Mouse (Mus musculus) erythroblast, embryonic 14.5 days (primary cell): ENCODE results near the gene Clasrp.

Experiments
- GATA1 ChIP-seq: IDR thresholded peaks from 2 replicates; pipeline ENCODE4 v1.6.1; 2012; ENCODE audit warnings: low read length, inconsistent platforms, mixed read lengths
- TAL1 ChIP-seq: IDR thresholded peaks from 3 replicates; pipeline ENCODE4 v1.6.1; 2012; ENCODE audit warnings: low read length, inconsistent platforms, mixed read lengths

DNA sequence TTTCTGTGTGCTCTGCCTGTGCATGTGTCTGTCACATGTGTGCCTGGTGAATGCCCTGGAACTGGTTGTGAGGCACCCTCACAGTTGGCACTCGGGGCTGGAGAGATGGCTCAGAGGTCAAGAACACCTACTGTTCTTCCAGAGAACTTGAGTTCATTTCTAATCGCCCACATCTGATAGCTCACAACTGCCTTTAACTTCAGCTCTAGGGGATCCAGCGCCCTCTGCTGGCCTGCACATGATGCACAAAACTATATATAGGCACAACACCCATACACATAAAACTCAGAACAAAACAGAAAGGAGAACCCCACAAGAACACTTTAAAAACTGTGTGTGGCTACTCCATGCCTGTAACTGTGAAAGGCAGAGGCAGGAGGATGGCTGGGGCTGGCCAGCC lies 15.1 kb downstream of the Clasrp start:
- TF ChIP-seq TAL1 (no peak), GATA1 (peak; percentile 56)
